Mouse (Mus musculus) kidney, adult 2 months (tissue): ENCODE data around the gene Srsf4.

Experiments
- CTCF ChIP-seq: fragments of 200-500 bp; conservative IDR thresholded peaks from 2 replicates; pipeline ENCODE4 v1.5.1; 2011; ENCODE audit warnings: low read depth, mild to moderate bottlenecking, control low read depth, low read length, moderate library complexity, mixed read lengths; ENCODE audit not compliant: insufficient read depth, insufficient read length
- POLR2A ChIP-seq: fragments of 200-500 bp; IDR thresholded peaks from one replicate; pipeline ENCODE4 v1.6.1; 2011; ENCODE audit warnings: low read depth, low read length, control low read depth

- TF ChIP-seq POLR2A (no peak), CTCF (no peak)
Measured at GRCm38 (mm10) chr4:131913526-131913925, 40.1 kb downstream of the Srsf4 start.
